Mouse (Mus musculus): ENCODE measurements at regions not wholly inside any gene's neighbourhood (a gene's known extent, or its start where the extent isn't known, plus 50 kb on each side); places are given as distances from the start of the nearest gene placed in this dataset.

- peak; percentile 8 for DNase-seq (ENCODE audit: low spot score in 2 of 2)
Observed at GRCm38 (mm10) chrX:14273628-14274337, 62.8 kb downstream of the H2al1n start.

- no peak for DNase-seq (ENCODE audit: low spot score in 2 of 2)
Observed at GRCm38 (mm10) chrX:14279312-14279711, 68.4 kb downstream of the H2al1n start.

- no peak for DNase-seq (ENCODE audit: low spot score in 2 of 2)
Observed at GRCm38 (mm10) chrX:14279736-14280135, 68.8 kb downstream of the H2al1n start.

GRCm38 (mm10) chrX:14294890-14295289, 83.9 kb downstream of the H2al1n start:
- no peak for DNase-seq (ENCODE audit: low spot score in 2 of 2)

DNA sequence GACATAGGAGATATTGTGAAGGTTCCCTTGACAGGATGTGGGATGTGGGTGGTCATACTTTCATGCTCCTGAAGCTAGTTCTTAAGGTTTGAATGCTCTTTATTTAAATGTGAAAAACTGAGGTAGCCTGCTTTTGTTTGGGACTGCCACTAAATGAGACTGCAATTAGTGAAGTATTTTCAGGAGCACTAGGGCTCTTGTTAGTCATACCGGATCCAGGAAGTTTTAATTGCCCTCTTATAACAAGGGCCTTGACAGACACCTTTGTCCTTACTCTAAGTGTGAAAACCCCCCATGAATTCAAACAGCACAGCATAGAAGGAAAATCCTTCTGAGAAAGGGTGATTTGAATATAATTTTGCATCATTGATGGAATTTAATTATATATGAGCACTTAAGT, 91.2 kb downstream of the H2al1n start:
- DNase-seq (ENCODE audit: low spot score in 2 of 2): no peak

GRCm38 (mm10) chrX:14312746-14313145, 101.8 kb downstream of the H2al1n start:
- DNase-seq (ENCODE audit: low spot score in 2 of 2): no peak

DNA sequence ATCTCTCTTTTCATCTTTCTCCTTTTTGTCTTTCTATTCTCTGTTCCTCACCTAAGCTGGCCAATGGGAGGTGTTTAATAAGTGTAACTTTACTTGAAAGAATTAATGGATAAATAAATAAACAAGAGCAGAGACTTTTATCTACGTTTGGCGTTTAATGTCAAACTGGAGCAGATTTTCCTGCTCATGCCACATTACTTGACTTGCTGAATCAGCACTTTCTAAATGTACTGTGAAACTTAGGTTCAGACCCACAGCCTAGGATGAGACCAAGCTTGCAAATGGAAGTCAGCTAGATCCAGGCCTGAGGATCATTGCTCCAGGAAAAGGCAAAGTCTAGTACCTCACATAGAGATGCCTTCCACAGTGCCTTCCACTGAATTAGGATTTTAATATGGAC, 141.5 kb downstream of the H2al1n start:
- no peak for DNase-seq (ENCODE audit: low spot score in 2 of 2)

DNA sequence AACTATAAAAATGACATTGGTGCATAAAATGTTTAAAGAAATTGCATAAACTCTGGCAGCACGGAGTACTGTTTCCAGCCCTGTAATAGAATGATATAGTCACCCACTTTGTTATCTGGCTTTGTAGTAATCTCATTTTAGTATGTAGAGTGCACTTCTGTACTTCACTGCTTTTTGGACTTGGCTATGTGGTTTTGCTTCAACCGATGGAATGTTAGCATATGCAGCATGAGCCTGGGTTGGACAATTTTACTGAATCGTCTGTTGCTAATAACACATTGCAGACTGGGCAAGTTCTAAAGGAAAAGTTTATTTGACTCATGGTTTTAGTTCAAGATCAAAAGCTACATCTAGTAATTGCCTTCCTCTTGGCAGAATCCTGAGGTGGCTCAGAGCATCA, 142.4 kb downstream of the H2al1n start:
- no peak for DNase-seq (ENCODE audit: low spot score in 2 of 2)

- DNase-seq (ENCODE audit: low spot score in 2 of 2): no peak
Observed at GRCm38 (mm10) chrX:14356466-14357030, 145.6 kb downstream of the H2al1n start.

Data from right cerebral cortex, adult 2 months (tissue).